Mouse (Mus musculus) liver, embryonic 14.5 days (tissue): ENCODE data around the gene Ccdc107. TPM values are rescaled to one million over a fixed set of nuclear protein-coding genes. Genes with fewer than 3 reads are reported as not detected.
A peak's percentile ranks its signal among the peaks of the same experiment; 100 is the strongest.
"Not testable (repeated sequence)": the region's sequence is repeated elsewhere in the genome, so short reads cannot be mapped to it uniquely, and the experiment has no call there.

Source experiments
- ATAC-seq: fragments of 200-750 bp; cut with Nextera tagmentation; 2 replicates; pipeline ENCODE4 v1.8.0; 2017; ENCODE audit warnings: moderate number of reproducible peaks, mild to moderate bottlenecking, moderate library complexity; ENCODE audit not compliant: insufficient read depth
- DNase-seq, 3 experiments: peaks; one replicate each; pipeline ENCODE4 v3.0.0-alpha.2; 2012 to 2013; ENCODE audit warnings: low read depth in 3 of 3, low spot score in 3 of 3
- H3K27ac ChIP-seq: fragments of 300-500 bp; sonication (generic); 2 replicates; pipeline ENCODE4 v1.5.1; 2014; ENCODE audit warnings: moderate library complexity, mild to moderate bottlenecking, control low read depth, inconsistent platforms
- H3K27me3 ChIP-seq: fragments of 300-500 bp; sonication (generic); 2 replicates; pipeline ENCODE4 v1.6.1; 2014; ENCODE audit warnings: mild to moderate bottlenecking, low read length, moderate library complexity; ENCODE audit not compliant: control insufficient read depth, insufficient read depth
- H3K36me3 ChIP-seq: fragments of 300-500 bp; sonication (generic); replicated peaks from 2 replicates; pipeline ENCODE4 v1.6.1; 2014; ENCODE audit warnings: low read depth; ENCODE audit not compliant: control insufficient read depth, insufficient read depth
- H3K4me1 ChIP-seq, 2 experiments: fragments of 200-500 bp in 1 of 2; fragments of 300-500 bp in 1 of 2; sonication (generic) in 1 of 2; replicated peaks; 2 replicates each; pipeline ENCODE4 v1.6.1; 2012 to 2014; ENCODE audit warnings: antibody characterized with exemption in 1 of 2, inconsistent platforms in 1 of 2, low read length in 1 of 2; ENCODE audit not compliant: control insufficient read depth in 2 of 2, insufficient read depth in 2 of 2
- H3K4me2 ChIP-seq: fragments of 300-500 bp; sonication (generic); 2 replicates; pipeline ENCODE4 v1.6.1; 2014; ENCODE audit warnings: low read depth, mild to moderate bottlenecking, control low read depth, moderate library complexity
- H3K4me3 ChIP-seq, 2 experiments: fragments of 200-500 bp in 1 of 2; fragments of 300-500 bp in 1 of 2; sonication (generic) in 1 of 2; 2 replicates each; pipeline ENCODE4 v1.5.1; 2012 to 2014; ENCODE audit warnings: low read depth in 2 of 2, low read length in 2 of 2, mild to moderate bottlenecking in 2 of 2, control low read depth in 1 of 2, inconsistent platforms in 1 of 2, moderate library complexity in 1 of 2; ENCODE audit not compliant: insufficient read depth in 1 of 2
- H3K9ac ChIP-seq: fragments of 300-500 bp; sonication (generic); replicated peaks from 2 replicates; pipeline ENCODE4 v1.6.1; 2014; ENCODE audit warnings: mild to moderate bottlenecking, control low read depth, moderate library complexity
- H3K9me3 ChIP-seq: fragments of 300-500 bp; sonication (generic); 2 replicates; pipeline ENCODE4 v1.6.1; 2016; ENCODE audit warnings: low read length, mixed read lengths; ENCODE audit not compliant: control insufficient read depth
- CTCF ChIP-seq: IDR thresholded peaks from 2 replicates; pipeline ENCODE4 v1.5.1; 2016; ENCODE audit warnings: antibody characterized with exemption, low read depth, control low read depth
- EP300 ChIP-seq: IDR thresholded peaks from 2 replicates; pipeline ENCODE4 v1.6.1; 2016; ENCODE audit warnings: antibody characterized with exemption, low read depth
- WGBS: fragments of 180-500 bp; shearing (Covaris S2); extraction: QIAGEN DNeasy Blood & Tissue Kit; methylation state at CpG from one replicate; pipeline ENCODE4 v1.1.7; 2014; ENCODE audit not compliant: insufficient replicate concordance; 5-methylcytosine and 5-hydroxymethylcytosine counted together
- polyA plus RNA-seq, 2 experiments: library from polyadenylated mRNA; depleted of rRNA in 1 of 2; stranded (reverse) in 1 of 2; unstranded in 1 of 2; fragments of >200 nt; fragmentation: Nextera tagmentation in 1 of 2; extraction: Ambion mirVana in 1 of 2; gene quantifications; 2 replicates each; pipeline versions ENCODE4 v1.2.1 to v1.2.3; 2012 to 2014

Gene Ccdc107
- polyA plus RNA-seq, 2 experiments, result 27.6 to 36.7 TPM

- Histone ChIP-seq H3K9ac (no peak overlapping the region), H3K4me1 (peaks cover 0 to 13% of the 10 kb centered on the region in 2 experiments; a peak in 2 of 4 replicates), H3K9me3 (no peaks in the 10 kb centered on the region), H3K27ac (no peak overlapping the region), H3K27me3 (no peaks in the 10 kb centered on the region), H3K4me3 (no peak overlapping the region), H3K36me3 (no peaks in the 10 kb centered on the region), H3K4me2 (no peak overlapping the region)
- no peak for ATAC-seq
- TF ChIP-seq EP300 (no peak), CTCF (no peak)
- DNase-seq, result no peak
- WGBS, result 51% methylated on average over 10 of the region's 10 CpGs
Observed at GRCm38 (mm10) chr4:43482591-43482990, 10.1 kb upstream of the Ccdc107 start.

- Histone ChIP-seq H3K4me3 (no peak within 1 kb of the TSS), H3K9me3 (no peaks in the 10 kb centered on the region)
- TF ChIP-seq EP300, result no peak
- no peak for TF ChIP-seq CTCF
Observed at GRCm38 (mm10) chr4:43483535-43484091, 9.1 kb upstream of the Ccdc107 start, which contains the start of gene Sit1. Sit1 (minus strand) TSS chr4:43483734.

DNA sequence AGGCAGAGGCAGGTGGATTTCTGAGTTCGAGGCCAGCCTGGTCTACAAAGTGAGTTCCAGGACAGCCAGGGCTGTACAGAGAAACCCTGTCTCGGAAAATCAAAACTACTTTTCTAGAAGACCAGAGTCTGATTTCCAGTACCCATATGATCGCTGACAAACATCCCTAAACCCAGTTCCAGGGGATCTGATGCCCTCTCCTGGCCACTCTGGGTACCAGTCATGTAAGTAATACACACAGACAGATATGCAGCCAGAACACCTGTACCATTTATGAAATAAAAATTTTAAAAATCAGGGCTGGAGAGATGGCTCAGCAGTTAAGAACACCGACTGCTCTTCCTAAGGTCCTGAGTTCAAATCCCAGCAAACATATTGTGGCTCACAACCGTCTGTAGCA is 7.0 kb upstream of the Ccdc107 start:
- not testable (repeated sequence) for H3K27ac ChIP-seq, ATAC-seq, H3K4me3 ChIP-seq, DNase-seq, H3K4me1 ChIP-seq, H3K36me3 ChIP-seq, H3K9ac ChIP-seq, H3K4me2 ChIP-seq, H3K27me3 ChIP-seq, H3K9me3 ChIP-seq
- TF ChIP-seq CTCF, result peak; percentile 30; the same call in 1 of the 2 replicates
- 65% methylated on average over 5 of the region's 5 CpGs for whole genome bisulfite sequencing

More at GRCm38 (mm10) chr4:43483535-43484091, 9.1 kb upstream of the Ccdc107 start, which contains the start of gene Sit1:
- H3K9ac ChIP-seq, result no peak within 1 kb of the TSS
- no peaks in the 10 kb centered on the region for H3K27me3 ChIP-seq
- H3K36me3 ChIP-seq, result no peaks in the 10 kb centered on the region
- no peak within 1 kb of the TSS for H3K4me2 ChIP-seq
- DNase-seq (no peak), ATAC-seq (no peak)
- 43% methylated on average over 12 of the region's 12 CpGs for WGBS
- peaks cover 0 to 7% of the 10 kb centered on the region in 2 experiments; a peak in 1 of 4 replicates for H3K4me1 ChIP-seq
- H3K27ac ChIP-seq, result no peak within 1 kb of the TSS

DNA sequence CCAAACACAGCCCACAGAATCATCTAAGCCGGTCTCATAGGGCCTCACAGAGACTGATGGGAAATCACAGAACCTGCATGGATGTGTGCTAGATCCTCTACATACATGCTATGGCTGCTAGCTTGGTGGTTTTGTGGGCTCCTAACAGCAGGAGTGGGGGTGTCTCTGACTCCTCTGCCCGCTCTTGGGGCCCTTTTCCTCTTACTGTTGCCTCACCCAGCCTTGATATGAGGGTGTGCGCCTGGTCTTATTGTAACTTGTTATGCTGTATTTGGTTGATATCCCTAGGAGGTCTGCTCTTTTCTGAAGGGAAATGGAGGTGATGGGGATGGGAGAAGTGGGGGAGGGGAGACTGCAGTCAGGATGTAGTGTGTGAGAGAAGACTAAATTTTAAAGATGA is 3.1 kb upstream of the Ccdc107 start:
- Histone ChIP-seq H3K9me3 (no peaks in the 10 kb centered on the region), H3K4me3 (no peak overlapping the region), H3K36me3 (no peaks in the 10 kb centered on the region), H3K9ac (no peak overlapping the region), H3K4me1 (peaks cover 9 to 15% of the 10 kb centered on the region in 2 experiments), H3K27me3 (no peaks in the 10 kb centered on the region), H3K4me2 (no peak overlapping the region), H3K27ac (no peak overlapping the region)
- TF ChIP-seq EP300, result no peak
- no peak for TF ChIP-seq CTCF
- 68% methylated on average over 3 of the region's 3 CpGs for WGBS
- DNase-seq, result no peak
- ATAC-seq, result no peak

- Histone ChIP-seq H3K27ac (no peak overlapping the region), H3K9me3 (no peaks in the 10 kb centered on the region), H3K9ac (no peak overlapping the region), H3K36me3 (peaks cover 4% of the 10 kb centered on the region; the same call in 1 of the 2 replicates), H3K4me1 (peaks cover 13 to 18% of the 10 kb centered on the region in 2 experiments), H3K27me3 (no peaks in the 10 kb centered on the region), H3K4me3 (no peak overlapping the region), H3K4me2 (0 out of 2 replicates have a peak overlapping the region, but pooled peaks have one; percentile 18)
- TF ChIP-seq EP300 (peak; percentile 31; the same call in 1 of the 2 replicates), CTCF (no peak)
- WGBS, result 48% methylated on average over 5 of the region's 5 CpGs
- no peak for ATAC-seq
- DNase-seq, result peak; percentile 48 to 64 (median 51)
Observed at GRCm38 (mm10) chr4:43490801-43491200, 1.9 kb upstream of the Ccdc107 start.
